Mouse (Mus musculus): ENCODE results near the gene Olfr893. TPM values are rescaled to one million over a fixed set of nuclear protein-coding genes. Genes with fewer than 3 reads are reported as not detected.
"Not testable (repeated sequence)": the region's sequence is repeated elsewhere in the genome, so short reads cannot be mapped to it uniquely, and the experiment has no call there.

Olfr893 gene
- polyA plus RNA-seq (2012; rRNA removed), result not detected in 2 replicates

DNA sequence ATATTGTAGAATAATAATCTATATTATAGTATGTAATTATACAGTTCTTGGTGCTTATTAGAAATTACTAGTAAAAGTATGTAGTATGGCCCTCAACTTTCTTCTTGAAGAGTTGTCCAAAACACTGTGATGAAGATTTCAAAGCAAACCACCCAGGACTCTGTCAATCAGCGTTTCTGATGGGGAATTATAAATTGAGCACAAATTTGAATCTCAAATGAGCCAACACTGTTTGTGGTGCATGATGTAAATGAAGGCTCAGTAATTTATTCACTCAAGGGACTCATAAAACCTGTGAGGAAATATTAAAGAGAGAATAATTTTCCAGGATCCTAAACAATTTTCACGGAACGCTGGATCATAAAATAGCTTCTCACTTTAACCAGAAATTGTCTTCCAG is at the start of gene Olfr893:
Olfr893 (plus strand) TSS at position 301 of the 400 bp plus-strand sequence.
- 80% methylated on average over 3 of the region's 3 CpGs for WGBS
- DNase-seq, result no peak
- H3K4me1 ChIP-seq (ENCODE audit: control insufficient read depth, insufficient read depth, low read length), result no peaks in the 10 kb centered on the region
- TF ChIP-seq POLR2A (IDR thresholded peaks at IDR 0.05; ENCODE audit: borderline replicate concordance, extremely low read depth, low read depth, low read length), result no peak
- no peak within 1 kb of the TSS for H3K4me3 ChIP-seq (replicated peaks; ENCODE audit: extremely low read depth, low read depth, low read length)

DNA sequence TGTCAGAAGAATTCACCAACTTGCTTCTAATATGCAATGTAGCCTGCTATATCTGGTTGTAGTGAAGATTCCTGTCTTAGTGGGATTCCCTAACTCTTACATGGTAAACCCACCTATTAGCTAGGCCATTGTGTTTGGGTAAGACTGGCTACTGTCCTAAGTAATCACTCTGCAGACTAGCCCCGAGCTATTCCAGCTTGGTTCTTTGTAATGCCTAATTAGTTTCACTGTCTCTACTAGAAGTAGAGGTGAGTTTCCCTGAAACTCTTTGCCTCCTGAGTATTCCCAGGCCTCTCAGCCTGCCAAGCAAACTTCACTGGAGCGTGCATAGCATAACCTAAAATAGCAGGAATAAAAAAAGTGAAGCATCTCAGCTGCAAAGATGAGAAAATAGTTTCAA is 39.8 kb upstream of the Olfr893 start:
- not testable (repeated sequence) for DNase-seq
- 37% methylated on average over 2 of the region's 2 CpGs for WGBS

DNA sequence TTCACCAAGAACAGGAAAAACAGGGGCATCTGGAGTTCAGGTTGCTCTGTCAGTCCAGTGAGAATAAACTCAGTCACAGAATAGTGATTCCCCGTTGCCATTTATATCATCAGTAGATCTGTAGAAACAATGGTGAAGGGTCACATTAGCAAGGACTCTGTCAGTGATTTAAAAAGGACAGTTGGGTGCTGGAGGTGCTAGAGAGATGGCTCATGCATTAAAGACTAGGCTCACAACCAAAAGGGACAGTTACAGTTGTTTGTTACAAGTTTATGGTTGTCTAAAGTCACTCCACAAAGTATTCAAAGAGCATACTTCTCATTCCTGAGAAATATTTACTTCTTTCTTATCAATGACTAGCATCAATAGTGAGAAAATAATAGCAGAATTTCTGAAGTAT is 27.4 kb upstream of the Olfr893 start, which contains the start of gene Olfr891:
Olfr891 (minus strand) TSS at position 101 of the 400 bp plus-strand sequence.
- Histone ChIP-seq H3K4me1 (ENCODE audit: control insufficient read depth, insufficient read depth, low read length) (no peaks in the 10 kb centered on the region), H3K4me3 (replicated peaks; ENCODE audit: extremely low read depth, low read depth, low read length) (no peak within 1 kb of the TSS)
- no peak for DNase-seq
- TF ChIP-seq CTCF (IDR thresholded peaks at IDR 0.05; ENCODE audit: insufficient read depth, low read length), result no peak
- no peak for TF ChIP-seq POLR2A (IDR thresholded peaks at IDR 0.05; ENCODE audit: borderline replicate concordance, extremely low read depth, low read depth, low read length)
- 72% methylated on average over 1 of the region's 1 CpGs for WGBS

More for the DNA sequence above, 39.8 kb upstream of the Olfr893 start:
- not testable (repeated sequence) for H3K4me3 ChIP-seq (replicated peaks; ENCODE audit: extremely low read depth, low read depth, low read length); H3K4me1 ChIP-seq (ENCODE audit: control insufficient read depth, insufficient read depth, low read length)

DNA sequence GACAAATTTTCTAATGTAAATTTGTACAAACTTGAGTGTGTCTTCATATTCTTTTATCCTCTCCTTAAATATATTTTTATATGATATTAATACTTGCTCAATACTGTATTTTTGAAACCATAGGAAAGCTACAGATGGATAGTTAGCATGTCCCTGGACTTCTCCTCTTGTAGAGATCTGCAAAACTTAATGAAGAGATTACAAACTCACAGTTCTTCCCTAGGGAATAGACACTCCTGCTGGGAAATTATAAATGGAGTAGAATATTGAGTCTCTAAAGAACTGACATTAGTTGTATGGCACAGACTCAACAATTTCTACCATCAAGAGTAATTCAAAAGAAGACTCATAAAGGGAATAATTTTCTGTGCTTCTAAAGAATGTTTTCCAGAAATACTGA is 9.6 kb downstream of the Olfr893 start, which contains the start of gene Olfr894:
Olfr894 (plus strand) TSS at position 301 of the 400 bp plus-strand sequence.
- H3K4me3 ChIP-seq (replicated peaks; ENCODE audit: extremely low read depth, low read depth, low read length), result no peak within 1 kb of the TSS
- TF ChIP-seq CTCF (IDR thresholded peaks at IDR 0.05; ENCODE audit: insufficient read depth, low read length) (no peak), POLR2A (IDR thresholded peaks at IDR 0.05; ENCODE audit: borderline replicate concordance, extremely low read depth, low read depth, low read length) (no peak)
- H3K4me1 ChIP-seq (ENCODE audit: control insufficient read depth, insufficient read depth, low read length), result no peaks in the 10 kb centered on the region
- DNase-seq, result no peak

DNA sequence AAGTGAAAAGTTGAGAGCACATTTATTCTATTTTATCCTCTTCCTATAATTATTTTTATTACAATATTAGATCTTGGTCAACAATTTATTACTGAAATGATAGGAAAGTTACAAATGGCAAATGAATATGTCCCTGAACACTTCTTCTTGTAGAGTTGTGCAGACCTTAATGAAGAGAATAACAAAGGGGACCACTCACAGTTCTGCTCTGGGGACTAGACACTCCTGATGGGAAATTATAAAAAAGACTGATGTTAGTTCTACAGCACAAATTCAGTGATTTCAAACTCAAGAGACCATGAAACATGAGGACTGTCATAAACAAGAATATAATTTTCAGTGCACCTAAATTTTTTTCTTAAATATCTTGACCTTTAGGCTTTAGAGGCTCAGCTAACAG is 44.3 kb downstream of the Olfr893 start, which contains the start of gene Olfr143:
Olfr143 (plus strand) TSS at position 301 of the 400 bp plus-strand sequence.
- no peak within 1 kb of the TSS for H3K4me3 ChIP-seq (replicated peaks; ENCODE audit: extremely low read depth, low read depth, low read length)
- no peaks in the 10 kb centered on the region for H3K4me1 ChIP-seq (ENCODE audit: control insufficient read depth, insufficient read depth, low read length)
- TF ChIP-seq POLR2A (IDR thresholded peaks at IDR 0.05; ENCODE audit: borderline replicate concordance, extremely low read depth, low read depth, low read length) (no peak), CTCF (IDR thresholded peaks at IDR 0.05; ENCODE audit: insufficient read depth, low read length) (no peak)
- DNase-seq, result no peak

Other genes starting within 250 kb of the Olfr893 start
- not detected in 2 replicates for gene Olfr881, start 216.5 kb upstream of the Olfr893 start, polyA plus RNA-seq (2012; rRNA removed)
- not detected in 2 replicates for gene Olfr883, start 182.6 kb upstream of the Olfr893 start, polyA plus RNA-seq (2012; rRNA removed)
- gene Olfr884, start 161.8 kb upstream of the Olfr893 start, polyA plus RNA-seq (2012; rRNA removed), result not detected in 2 replicates
- gene Olfr885, start 147.0 kb upstream of the Olfr893 start, polyA plus RNA-seq (2012; rRNA removed), result not detected in 2 replicates
- not detected in 2 replicates for gene Olfr887, start 124.3 kb upstream of the Olfr893 start, polyA plus RNA-seq (2012; rRNA removed)
- gene Olfr888, start 100.2 kb upstream of the Olfr893 start, polyA plus RNA-seq (2012; rRNA removed), result not detected in 2 replicates
- gene Olfr889, start 93.2 kb upstream of the Olfr893 start, polyA plus RNA-seq (2012; rRNA removed), result not detected in 2 replicates
- gene Olfr890, start 65.8 kb upstream of the Olfr893 start, polyA plus RNA-seq (2012; rRNA removed), result not detected in 2 replicates
- not detected in 2 replicates for gene Olfr891, start 27.5 kb upstream of the Olfr893 start, polyA plus RNA-seq (2012; rRNA removed)
- gene Olfr894, start 9.7 kb downstream of the Olfr893 start, polyA plus RNA-seq (2012; rRNA removed), result not detected in 2 replicates
- not detected in 2 replicates for gene Olfr143, start 44.4 kb downstream of the Olfr893 start, polyA plus RNA-seq (2012; rRNA removed)
- gene Olfr895, start 59.5 kb downstream of the Olfr893 start, polyA plus RNA-seq (2012; rRNA removed), result not detected in 2 replicates
- gene Olfr896-ps1, start 82.7 kb downstream of the Olfr893 start, polyA plus RNA-seq (2012; rRNA removed), result not detected in 2 replicates
- not detected in 2 replicates for gene Olfr25, start 120.7 kb downstream of the Olfr893 start, polyA plus RNA-seq (2012; rRNA removed)
- gene Olfr898, start 140.0 kb downstream of the Olfr893 start, polyA plus RNA-seq (2012; rRNA removed), result not detected in 2 replicates
- gene Olfr250, start 158.5 kb downstream of the Olfr893 start, polyA plus RNA-seq (2012; rRNA removed), result not detected in 2 replicates
- not detected in 2 replicates for gene Olfr251, start 168.7 kb downstream of the Olfr893 start, polyA plus RNA-seq (2012; rRNA removed)
- gene Olfr147, start 193.3 kb downstream of the Olfr893 start, polyA plus RNA-seq (2012; rRNA removed), result not detected in 2 replicates
- not detected in 2 replicates for gene Olfr901, start 221.1 kb downstream of the Olfr893 start, polyA plus RNA-seq (2012; rRNA removed)
- gene Olfr902, start 239.3 kb downstream of the Olfr893 start, polyA plus RNA-seq (2012; rRNA removed), result not detected in 2 replicates

Measured in lung, adult 2 months (tissue).